Mouse (Mus musculus) thymus, postnatal 14 days (tissue): Measurements from ENCODE around the gene Itk.

Source experiments
- DNase-seq: peaks from one replicate; pipeline ENCODE4 v3.0.0; 2021

Itk gene

DNA sequence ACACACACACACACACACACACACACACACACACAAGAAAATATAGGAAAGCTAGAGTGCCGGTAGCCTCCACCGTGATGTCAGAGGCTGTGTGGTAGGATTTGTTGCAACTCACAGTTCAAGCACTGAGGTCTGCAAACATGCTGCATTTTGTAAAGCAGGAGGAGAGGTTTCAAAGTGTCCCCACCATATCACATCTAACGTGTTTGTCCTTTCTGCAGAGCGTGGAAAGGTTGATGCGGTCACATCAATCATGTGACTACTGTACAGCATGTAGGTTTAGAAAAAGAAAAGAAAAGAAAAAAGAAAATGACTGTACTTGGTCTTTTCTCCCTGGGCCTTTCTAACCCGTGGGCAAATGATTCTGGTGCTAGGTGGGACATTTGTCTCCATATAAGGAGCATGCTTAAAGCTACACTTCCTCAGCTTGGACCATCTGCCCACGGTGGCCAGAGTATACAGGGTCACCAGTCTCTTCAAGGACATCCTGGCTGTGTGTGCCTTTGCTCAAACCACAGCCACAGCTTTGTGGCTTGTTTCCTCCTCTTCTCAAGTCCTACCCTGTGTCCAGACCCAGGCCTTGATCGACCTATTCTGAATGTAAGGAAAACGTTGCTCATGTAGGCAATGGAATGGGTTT is 83.3 kb downstream of the Itk start:
- no peak for DNase-seq

GRCm38 (mm10) chr11:46304864-46305710 is 84.2 kb downstream of the Itk start:
- peak; percentile 76 for DNase-seq

- DNase-seq, result peak; percentile 43
Observed at GRCm38 (mm10) chr11:46304093-46304492, 85.2 kb downstream of the Itk start.

DNA sequence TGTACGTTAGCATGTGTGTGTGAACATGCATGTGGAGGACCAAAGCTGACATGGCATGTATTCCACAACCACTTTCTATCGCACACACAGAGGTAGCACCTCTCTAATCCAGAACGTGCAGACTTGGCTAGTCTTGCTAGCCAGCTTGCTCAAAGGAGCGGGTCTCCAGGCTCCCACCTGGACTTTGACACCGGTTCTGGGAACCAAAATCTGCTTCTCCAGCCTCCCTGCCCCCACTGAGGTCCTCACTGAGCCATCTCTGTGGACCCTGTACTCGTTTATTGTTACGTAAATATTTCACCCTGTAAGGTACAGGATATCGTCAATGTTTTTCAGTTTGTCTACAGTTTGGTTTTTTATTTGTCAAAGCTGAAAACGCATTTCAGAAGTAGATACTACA is 86.8 kb downstream of the Itk start:
- no peak for DNase-seq

GRCm38 (mm10) chr11:46301579-46302248 is 87.6 kb downstream of the Itk start:
- DNase-seq, result no peak

DNA sequence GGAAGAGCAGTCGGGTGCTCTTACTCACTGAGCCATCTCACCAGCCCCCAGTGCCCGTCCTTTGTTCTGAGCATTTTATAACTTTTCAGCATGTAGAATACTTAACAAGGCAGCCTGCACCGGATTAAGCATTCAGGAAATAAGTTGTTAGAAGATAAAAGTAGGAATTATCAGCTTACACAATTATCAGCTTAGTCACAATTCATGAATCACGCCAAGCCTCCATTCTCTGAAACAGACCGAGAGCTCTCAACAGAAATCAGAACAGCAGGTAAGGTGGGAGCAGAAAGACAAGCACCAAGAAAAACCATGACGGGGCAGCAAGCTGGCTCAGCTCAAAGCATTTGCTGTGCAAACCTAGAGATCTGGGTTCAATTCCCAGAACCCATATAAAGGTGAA is 89.4 kb downstream of the Itk start:
- DNase-seq, result no peak

GRCm38 (mm10) chr11:46298889-46299785 is 90.2 kb downstream of the Itk start:
- no peak for DNase-seq

GRCm38 (mm10) chr11:46294390-46294789 is 94.9 kb downstream of the Itk start:
- DNase-seq, result no peak

- DNase-seq, result no peak
Observed at GRCm38 (mm10) chr11:46293491-46293890, 95.8 kb downstream of the Itk start.

- no peak for DNase-seq
Observed at GRCm38 (mm10) chr11:46290988-46291405, 98.3 kb downstream of the Itk start.

- no peak for DNase-seq
Observed at GRCm38 (mm10) chr11:46289561-46289960, 99.8 kb downstream of the Itk start.

- no peak for DNase-seq
Observed at GRCm38 (mm10) chr11:46289022-46289421, 100.3 kb downstream of the Itk start.

GRCm38 (mm10) chr11:46288091-46288490 is 101.2 kb downstream of the Itk start:
- DNase-seq, result no peak

- no peak for DNase-seq
Observed at GRCm38 (mm10) chr11:46286803-46287202, 102.5 kb downstream of the Itk start.

DNA sequence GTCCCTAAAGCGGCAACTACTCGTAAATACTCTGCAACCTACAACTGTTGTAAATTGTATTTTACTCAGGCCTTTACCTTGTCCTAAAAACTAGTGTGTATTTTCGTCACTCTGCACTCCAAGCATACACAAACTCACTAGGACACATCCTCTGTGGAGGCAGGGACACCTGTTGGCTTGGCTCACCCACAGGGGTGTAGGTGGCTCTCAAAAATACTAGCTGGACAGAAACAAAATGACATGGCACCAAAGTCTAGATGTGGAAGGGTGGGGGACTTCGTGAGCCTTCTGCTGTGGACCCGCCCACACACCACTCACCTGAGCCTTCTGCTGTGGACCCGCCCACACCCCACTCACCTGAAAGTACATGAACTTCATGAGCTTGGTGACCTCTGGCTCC is 105.5 kb downstream of the Itk start:
- DNase-seq, result no peak

DNA sequence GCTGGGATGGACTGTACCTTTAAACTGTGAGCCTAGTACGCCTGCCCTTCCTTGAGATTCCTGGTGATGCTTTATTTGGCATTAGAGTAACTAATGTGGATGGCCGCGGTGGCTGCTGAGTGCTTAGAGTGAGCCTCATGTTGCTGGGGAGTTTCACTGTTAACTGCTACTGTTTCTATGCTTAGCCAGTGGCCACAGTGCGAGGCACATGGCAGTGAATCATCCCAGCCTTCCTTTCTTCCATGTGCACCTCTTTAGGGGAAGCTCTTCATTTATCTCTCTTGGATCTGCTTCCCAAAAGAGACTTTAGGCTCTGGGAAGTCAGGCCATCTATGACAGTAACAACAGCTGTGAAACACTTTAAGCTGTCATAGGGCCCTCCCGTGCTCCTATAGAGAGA is 106.7 kb downstream of the Itk start:
- no peak for DNase-seq

DNA sequence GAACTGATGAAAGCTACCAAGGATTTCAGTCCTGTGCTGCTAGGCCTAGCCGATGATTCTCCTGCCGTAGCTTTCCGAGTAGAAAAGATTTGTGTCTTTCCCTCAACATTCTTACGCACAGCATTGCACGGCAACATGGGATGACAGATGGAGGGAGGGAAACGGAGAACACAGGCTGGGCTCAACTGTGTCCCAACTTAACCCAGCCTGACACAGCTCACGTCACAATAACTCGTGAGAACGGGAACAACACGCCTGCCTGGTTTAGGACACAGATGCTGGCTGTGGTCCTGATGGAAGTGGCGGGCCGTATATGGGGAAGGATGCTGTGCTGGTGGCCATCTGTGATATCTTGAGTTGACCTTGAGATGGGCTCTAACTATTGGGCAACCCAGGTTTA is 110.6 kb downstream of the Itk start:
- no peak for DNase-seq

GRCm38 (mm10) chr11:46278140-46278539 is 111.2 kb downstream of the Itk start:
- DNase-seq, result no peak

- DNase-seq, result peak; percentile 67
Observed at GRCm38 (mm10) chr11:46276778-46277177, 112.5 kb downstream of the Itk start.

DNA sequence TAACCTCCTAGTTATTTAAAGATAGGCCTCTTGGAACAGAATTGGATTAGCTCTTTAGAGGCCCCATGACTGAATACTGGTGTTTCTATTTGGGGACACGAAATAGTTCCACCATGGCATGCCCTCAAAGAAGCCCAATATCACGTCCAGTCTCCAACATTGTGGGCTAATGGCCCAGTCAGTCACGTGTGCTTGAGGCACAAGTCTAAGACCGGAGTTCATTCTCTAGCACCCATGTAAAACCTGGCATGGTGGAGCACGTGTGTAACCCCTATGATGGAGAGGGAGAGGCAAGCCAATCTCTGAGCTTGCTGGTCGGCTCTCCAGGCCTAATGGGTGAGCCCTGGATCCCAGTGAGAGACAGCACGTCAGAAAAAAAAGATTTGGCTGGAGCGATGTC is 113.1 kb downstream of the Itk start:
- no peak for DNase-seq

DNA sequence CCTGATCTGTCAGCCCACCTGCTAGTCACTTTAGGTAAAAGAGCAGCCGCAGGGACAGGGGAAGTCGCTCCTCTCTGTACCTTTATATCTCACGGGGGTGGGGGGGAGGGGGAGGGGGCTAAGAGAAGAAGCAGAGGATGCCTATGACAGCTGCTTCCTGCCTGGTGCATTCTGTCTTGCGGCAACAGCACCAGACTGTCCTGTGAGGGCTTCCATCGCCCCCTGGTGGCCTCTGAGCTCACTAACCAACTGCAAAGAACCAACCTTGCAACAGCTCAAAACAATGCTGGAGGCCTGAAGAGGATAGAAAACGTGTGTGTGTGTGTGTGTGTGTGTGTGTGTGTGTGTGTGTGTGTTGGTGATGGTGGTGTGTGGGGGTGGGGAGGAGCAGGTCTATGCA is 114.0 kb downstream of the Itk start:
- DNase-seq, result peak; percentile 94
